Mouse (Mus musculus) heart, adult 18-20 months (tissue): Measurements from ENCODE around the gene Helz. TPM values are rescaled to one million over a fixed set of nuclear protein-coding genes. Genes with fewer than 3 reads are reported as not detected.

Source experiments
- DNase-seq, 2 experiments: peaks; one replicate each; pipeline ENCODE4 v3.0.0; 2021 to 2022; ENCODE audit warnings: mixed read lengths in 1 of 2
- total RNA-seq, 2 experiments: library from RNA; stranded (reverse); gene quantifications; 2 replicates each; pipeline ENCODE4 v1.2.3; 2021

Gene Helz
- total RNA-seq, 2 experiments from 2014 or later = 23.8 to 26.8 TPM

DNA sequence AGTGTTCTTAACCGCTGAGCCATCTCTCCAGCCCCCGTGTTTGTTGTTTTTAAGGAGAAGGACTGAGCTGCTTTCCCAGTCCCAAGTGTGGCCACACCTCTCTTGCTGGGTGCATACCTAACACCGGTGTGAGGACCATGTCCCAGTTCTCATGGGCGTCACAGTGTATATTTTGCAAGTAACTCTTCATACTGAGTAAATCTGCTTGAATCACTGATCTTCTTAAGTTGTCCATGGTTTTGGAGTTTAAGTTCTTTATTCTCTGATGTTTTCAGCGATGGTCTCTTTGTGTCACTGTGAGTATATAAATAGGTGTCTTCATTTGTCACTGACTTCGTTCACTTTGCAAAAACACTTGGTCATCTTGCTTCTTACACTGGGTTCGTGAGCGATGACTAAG is 126.9 kb downstream of the Helz start:
- no peak for DNase-seq

DNA sequence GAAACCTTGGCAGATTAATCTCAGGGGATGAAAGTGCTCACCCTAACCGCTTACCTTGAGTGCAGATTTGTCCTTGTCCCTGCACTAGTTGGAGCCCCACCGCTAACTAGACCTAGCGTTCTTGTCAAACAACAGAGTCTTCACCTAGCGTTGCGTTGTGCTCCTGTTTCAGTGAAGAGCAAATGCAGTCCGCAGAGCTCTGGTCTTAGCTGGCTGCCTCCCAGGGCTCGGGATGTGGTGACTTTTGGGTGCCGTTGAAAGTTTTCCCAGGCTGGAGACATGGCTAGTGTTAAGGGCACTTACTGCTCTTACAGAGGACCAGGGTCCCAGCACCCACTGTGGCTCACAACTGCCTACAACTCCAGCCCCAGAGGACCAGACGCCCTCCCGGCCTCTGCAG is 127.5 kb downstream of the Helz start:
- DNase-seq = no peak

DNA sequence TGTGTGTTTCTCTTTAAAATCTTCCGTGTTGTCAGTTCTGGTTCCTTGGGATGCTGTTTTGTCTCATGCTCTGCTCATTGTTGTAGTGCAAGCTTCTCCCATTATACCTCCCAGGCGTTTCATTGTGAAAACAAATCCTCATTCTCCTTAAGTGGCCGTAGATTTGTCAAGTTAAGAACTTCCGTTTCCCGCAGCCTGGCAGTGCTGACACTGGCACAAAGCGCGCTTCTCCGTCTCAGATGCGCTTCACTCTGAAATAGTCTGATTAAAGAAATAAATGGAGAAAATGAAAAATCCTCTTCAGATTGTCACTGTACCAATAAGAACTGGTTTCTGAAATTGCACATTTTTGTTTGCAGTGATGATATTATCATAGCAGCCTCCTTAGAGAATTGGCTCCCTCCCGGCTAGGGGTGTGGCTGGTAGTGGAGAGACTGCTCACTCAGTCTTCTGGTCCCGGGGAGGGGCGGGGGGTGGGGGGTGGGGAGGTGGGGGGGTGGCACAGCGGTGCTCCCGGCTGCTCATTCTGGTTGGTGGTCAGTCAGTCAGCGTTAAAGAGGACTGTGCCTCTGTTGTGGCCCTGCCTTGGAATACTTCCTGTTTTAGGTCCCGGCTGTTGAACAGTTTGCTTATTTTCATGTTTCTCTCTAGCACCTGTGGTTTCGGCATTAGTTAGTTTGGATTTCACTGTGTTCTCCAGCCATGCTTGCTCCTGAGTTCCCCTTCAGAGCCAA is 128.6 kb downstream of the Helz start:
- DNase-seq = peak in 1 of 2 experiments; percentile 9

DNA sequence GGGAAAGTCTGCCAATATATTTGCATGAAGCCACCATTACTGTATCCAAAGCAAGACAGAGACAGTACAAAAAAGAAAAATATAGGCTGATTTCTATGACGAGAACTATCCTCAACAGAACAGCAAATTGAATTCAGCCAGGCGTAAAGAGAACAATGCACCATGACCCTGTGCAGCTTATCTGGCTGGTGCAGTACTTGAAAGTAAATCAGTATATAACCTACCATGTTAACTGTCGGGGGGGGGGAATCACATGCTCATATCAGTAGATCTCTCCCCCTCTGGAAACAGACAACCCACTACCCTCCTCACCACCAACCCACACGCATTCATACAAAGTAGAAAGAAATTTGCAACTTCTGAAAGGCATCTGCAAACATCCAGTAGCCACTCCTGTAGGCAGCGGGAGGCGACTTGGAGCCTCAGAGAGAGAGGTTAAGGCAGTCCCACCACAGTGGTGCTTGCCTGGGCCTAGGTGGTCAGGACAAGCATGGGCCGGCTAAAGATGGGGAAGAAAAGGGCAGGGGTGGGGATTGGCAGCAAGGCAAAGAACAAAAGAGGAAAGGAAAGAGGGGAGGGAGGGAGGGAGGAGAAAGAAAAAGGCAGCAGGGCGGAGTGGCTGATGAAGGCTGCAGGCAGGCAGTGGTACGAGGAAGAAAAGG is 135.1 kb downstream of the Helz start:
- DNase-seq = no peak

DNA sequence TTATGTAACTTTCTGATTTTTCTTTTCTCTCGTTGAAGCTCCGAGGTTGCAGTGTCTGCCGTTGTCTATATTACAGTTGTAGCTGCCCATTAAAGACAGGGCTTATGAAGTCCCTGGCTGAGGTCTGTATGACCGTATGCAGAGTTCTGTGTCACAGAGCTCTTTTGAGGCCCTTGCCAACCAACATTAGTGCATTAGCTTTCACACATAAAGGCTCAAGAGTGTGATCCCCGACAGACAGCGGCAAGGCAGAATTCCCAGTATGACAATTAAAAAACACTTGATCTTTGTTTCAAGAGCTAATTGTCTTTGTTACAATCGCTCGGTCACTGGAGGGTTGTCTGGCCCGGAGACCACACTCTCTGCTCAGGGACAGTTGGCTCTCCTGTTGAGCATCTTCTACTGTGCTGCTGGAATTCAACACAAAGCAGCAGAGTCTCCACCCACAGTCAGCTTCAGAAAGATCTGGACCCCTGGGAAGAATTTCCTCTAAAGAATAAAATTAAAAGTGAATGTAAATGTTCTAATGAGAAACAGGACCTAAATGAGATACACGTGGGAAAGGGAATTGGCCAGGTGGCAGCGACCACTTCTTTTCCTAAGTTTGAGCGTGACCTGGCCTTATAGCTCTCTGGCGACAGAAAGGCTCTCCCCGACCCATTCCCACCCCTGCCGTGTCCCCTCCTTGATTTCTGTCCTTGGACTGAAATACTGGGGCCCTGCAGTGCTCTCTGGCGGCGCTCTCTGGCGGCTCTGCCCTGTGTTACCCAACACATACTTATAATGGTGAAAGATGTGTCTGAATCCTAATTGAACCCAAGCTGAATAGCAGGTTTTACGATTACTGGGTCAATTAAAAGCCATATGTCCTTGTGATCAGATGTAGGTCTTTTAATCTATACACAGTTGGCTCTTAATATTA is 136.1 kb downstream of the Helz start:
- DNase-seq = no peak

DNA sequence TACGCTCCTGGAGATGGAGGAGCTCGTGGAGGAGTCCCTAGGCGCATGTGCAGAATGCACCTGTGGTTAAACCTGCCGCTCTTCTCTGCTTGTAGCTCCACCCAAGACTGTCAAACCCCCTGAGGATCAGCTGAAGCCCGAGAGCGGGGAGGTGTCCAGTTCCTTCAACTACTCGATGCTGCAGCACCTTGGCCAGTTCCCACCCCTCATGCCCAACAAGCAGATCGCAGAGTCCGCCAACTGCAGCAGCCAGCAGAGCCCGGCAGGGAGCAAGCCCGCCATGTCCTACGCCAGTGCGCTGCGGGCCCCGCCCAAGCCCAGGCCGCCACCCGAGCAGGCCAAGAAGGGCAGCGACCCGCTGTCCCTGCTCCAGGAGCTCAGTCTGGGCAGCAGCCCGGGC is 138.6 kb downstream of the Helz start:
- DNase-seq = no peak

DNA sequence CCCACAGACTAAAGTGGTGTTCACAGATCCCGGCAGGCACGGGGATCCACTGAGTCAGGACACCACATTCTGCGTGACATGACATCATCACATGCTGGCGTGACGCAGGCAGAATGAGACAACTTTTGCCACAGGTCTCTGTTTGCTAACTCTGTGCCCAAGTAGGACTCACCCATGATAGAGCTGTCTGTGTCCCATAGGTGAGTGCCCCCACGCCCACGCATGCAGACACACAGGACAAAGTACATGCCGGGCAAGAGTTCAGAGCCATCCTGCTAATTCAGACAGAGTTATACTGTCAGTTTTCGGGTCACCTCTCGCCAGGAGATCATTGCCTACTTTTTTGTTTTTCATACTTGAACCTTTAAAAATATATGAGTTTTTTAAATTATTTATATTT is 140.8 kb downstream of the Helz start:
- no peak for DNase-seq

DNA sequence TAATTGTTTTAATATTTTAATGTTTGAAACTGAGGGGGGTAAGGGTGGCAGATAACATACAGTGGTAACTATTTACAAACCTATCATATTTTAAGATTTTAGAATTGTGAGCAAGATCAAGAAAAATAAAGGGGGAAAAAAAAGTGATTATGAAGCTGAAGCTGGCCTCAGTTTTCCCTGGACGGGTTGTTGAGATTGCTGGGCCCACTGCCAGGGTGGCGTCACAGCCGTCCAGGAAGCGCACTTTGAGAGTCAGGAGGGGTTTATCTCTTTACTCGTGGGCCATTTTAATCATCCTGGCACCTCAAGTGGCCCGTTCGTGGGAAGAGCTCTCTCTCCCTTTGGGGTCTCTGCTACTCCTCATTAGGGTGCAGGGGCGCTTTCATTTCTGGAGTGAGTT is 143.8 kb downstream of the Helz start:
- DNase-seq = peak in 1 of 2 experiments; percentile 16

DNA sequence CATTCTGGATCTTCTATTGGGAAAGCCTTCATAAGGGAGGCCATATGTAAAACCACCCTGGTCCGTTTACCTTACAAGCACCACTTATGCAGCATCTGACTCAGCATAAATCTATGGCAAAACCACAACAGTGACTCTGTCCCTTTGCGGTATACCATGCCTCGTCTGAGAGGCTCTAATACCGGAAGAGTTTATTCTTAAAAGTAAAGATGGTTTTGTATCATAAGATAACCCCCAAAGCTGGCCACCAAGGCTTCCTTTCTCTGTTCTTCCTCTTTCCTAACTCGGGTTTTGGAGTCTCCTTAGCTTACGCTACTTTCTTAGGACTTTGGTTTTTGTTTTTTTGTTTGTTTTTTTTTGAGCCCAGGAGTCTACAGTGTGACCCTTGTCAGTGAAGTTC is 145.6 kb downstream of the Helz start:
- DNase-seq = no peak

DNA sequence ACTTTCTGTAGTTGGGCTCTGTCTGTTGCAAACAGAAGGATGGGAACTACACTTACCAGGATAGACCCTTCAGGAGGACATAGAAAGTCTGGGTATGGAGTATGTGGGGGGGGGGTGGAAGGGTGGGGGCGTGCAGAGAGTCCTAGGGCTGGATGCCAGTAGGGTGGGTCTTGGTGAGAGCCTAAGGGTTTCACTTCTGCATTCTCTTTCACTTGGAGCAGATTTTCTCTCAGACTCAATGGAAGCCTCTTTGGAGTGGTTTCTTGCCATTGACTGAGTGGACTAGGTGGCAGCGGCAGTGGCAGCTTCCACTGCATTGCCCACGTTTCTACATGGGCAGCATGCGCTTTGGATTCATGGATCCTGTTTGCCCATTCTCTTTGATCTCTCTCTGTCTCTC is 152.2 kb downstream of the Helz start:
- DNase-seq = no peak

DNA sequence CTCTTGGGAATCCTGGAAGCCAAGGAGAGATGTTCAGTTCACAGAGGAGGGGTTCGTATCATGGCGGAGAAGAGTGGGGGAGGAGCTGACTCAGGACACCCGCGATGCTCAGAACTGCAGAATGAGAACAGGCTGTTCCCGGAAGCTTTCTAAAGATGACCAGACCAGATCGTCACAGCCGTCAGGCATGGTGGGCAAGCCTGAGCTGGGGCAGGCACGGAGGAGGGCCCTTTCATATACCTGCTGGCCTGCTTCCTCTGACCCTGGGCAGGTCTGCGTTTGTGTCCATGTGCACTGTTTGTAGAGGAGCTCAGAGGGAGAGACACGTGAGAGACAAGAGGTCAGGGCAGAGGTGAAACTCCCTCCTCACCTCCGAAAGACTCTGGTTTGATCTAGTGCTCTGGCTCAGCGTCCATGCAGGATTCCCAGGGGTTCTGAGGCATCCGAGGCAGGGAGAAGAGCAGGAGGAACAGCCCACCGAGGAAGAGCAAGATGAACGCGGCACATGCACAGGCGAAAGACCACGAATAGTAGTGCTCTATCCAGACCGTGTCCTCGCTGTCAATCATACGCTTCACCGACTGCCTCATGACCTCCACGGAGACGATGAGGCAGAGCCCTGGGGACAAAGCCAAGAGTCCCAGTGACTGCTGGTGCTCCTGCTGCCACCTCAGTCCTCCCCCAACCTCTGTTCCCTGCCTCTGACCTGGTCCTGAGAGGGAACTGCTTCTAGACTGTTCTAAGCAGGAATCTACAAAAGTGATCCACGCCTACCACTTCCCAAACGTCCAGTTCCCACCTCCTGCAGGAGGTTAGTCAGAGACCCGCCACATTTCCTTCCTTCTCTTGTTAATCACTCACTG is 155.8 kb downstream of the Helz start:
- peak; percentile 10 to 30 for DNase-seq

DNA sequence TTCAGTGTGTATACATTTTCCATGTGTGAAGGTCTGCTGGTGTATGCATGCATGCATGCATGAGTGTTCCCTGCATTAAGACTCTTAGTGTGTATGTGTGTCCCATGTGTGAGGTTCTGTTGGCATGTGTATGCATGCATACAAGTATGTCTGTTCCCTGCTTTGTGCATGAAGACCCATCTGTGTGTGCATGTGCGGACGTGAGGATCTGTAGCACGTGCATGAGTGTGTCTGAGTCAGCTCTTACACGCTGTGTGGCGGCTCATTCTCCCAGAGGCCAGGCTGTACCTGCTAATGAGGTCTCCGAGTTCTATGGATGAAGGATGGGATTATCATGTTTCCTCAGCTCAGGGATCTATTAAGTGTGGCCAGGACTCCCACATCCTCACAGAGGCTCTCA is 157.3 kb downstream of the Helz start:
- no peak for DNase-seq

DNA sequence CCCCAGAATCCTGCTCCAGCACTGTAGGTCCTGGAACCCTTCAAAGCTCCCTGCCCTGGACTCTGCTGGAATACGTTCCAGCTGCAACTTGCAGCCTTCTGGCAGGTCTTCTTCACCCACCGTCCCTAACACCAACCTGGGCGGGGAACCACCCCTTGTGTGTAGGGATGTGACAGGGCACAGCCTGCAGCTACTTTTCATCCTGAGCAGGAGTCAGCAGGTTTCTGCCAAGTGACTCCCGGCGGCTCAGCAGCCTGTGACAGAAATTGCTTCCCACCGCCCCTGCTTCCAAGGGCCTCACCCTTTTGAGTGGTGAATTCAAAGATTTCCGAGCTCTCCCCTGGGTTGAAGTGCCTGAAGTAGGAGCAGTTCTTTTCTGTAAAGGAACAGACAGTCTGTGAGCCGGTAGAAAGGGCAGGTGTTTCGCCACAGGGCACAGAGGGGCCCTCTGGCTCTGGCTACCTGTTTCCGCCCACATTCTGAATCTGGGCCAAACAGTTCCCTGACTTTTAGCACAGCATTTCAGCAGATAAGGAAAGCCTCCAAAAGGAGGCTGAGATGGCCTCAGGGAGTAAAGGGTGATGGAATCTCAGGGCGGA is 157.8 kb downstream of the Helz start:
- no peak for DNase-seq

DNA sequence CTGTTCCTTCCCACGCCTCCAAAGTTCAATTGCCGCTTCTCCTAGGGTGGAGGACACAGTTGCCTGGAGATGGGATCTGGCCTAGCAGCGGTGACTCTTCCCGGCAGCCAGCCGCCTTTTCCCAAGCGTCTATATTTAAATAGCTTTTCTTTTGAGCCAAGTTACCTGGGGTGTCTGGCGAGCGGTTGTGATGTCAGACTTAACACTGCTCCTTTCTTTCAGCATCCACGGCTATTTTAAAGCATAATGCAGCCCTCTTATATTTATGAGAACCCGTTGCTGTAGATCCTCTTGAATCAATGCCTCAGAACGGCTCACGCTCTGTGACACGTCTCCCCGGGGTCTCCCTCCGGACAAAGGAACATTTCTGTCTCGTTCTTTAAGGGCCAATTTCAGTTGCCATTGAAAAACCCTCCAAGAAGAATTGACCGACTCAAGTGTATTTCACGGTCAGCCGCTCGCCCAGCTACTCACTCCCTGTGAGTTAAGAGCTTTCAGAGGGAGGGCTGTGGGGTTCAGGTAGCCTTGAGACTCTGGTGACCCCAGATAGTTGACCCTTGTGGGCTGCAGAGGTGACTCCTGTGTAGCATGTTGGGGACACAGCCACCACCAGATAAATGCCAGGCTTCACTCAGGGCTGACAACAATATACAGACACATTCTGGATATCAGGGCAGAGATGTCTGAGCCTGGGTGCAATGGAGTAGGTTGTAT is 160.3 kb downstream of the Helz start:
- DNase-seq = no peak

DNA sequence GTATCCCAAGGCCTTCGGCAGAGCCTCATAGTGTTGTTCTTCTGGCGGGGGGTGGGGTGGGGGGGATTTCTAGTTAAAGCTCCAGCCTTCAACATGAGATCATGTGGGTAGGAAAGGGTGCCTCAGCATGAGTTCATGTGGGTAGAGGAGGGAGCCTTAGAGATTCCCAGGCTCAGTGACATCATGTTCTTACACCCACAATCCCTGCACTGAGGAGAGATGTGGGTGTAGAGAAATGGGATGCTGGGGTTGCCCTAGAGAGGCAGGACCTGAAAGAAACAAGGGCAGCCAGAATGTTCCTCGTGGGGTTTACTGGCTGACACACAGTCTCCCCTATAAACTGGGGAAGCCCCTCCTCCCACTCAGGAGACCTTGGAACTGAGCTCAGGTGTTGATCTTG is 162.6 kb downstream of the Helz start:
- no peak for DNase-seq

DNA sequence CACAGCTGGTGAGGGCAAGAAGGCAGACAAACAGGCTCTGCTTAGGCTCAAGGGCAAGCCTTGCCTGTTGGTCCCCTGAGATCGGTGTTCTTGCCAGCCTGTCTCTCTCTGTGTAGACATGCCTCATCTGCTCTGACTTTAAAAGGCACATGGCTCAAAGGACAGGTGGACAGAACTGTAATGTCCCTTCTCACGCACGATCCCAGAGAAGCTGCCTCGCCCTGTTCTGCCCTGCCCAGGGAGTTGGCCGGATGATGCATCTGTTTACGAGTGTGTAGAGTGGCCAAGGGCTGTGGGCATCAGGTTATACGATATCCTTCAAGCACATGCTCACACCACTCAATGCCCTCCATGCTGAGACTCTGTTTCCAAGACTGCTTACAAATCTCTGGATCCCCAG is 166.6 kb downstream of the Helz start:
- DNase-seq = no peak

DNA sequence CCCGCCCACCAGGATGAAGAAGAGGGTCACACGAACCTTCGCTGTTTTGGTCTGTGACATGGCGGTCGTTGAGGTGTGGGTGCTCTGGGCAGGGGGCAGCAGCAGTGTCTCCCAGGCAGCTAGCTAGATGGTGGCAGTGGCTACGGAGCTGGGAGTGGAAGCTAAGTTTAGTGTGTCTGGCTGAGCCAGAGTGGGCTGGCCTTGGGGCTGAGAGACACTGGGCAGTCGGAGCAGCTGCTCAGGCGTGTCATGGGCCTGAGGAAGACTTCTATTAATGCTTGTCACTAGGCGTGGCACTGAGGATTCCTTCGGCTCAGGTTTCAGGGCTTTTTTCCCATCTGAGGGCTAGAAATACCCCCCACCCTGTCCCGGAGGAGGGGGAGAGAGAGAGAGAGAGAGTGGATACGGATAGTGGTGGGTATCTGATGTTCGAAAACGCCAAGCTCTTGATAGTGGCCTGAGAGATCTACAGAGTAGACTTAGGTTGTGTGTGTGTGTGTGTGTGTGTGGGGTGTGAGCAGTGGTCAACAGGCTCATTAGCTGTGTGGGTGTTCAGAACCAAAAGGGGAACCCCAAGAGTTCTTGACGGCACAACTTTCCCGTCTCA is 168.7 kb downstream of the Helz start, which contains the start of gene Cacng1:
Gene Cacng1 (minus strand): TSS at position 191 of the 607 bp plus-strand sequence.
- DNase-seq = no peak

DNA sequence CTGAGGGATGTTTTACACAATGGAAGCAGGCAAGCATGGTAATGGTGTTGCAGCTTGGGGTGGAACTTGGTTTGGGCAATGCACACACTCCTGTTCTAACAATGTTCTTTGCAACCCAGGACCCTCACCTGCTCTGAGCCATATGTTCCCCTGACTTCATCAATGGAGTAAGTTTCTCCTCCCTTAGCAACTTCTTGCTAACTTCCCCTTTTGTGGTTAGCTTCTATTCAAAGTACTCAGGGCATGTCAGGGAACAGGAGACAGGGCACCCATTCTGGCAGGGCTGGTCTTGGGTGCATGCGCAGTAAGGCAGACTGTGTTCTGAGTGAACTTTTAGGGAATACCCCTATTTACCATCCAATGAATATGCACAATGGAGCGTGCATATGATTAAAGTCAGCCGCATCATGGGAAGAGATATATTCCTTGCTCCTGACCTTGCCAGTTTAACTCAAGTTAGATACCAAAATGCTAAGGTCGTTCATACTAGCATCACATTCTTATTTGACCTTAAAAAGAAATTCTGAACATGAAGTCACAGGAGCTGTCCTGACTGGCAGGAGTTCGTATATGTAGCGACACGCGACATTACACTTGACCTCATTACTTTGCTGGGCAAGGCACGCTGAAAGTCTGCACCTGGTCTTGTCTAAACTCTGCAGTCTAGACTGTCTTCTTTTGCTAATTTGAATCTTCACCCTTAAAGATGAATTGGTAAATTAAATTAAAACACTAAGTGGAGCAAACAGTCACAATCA is 172.7 kb downstream of the Helz start:
- no peak for DNase-seq

DNA sequence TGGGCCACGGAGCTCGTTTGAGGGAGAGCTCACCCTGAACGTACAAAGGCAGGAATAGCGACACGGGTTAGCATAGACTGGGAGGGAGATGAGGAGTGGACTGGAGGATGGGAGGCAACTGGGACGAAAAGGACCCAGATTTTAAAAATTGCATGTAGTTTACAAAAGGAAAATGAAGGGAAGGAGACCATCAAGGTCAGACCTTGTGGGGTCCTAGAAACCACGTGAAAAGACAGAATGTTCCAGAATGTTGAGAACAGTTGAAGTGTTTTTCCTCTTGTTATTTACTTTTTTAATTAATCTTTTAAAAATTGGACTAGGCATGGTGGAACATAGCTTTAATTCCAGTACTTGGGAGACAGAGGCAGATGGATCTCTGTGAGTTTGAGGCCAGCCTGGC is 173.3 kb downstream of the Helz start:
- DNase-seq = no peak

DNA sequence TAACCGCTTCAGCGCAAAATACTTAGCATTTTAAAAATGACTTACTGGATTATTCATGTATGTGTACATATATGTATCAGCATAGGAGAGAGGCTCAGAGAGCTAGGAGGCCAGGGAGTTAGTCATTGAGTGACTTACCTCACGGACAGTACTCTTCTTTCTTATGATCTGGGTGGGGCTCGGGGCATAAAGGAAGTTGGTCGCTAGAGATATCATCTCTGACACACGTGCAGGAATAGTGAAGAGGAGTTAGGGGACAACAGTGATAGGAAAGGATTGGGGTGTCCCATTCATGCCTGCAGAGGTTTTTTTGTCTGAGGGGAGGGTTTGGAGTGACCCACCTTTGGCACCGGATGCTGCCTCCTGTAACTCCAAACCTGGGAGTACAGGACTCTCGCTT is 176.9 kb downstream of the Helz start:
- no peak for DNase-seq
